Mouse (Mus musculus): ENCODE measurements around the gene Elfn1. TPM values are rescaled to one million over a fixed set of nuclear protein-coding genes. Genes with fewer than 3 reads are reported as not detected.

The Elfn1 gene
- polyA plus RNA-seq, 1 experiment from 2014 or later: 5.1 TPM

DNA sequence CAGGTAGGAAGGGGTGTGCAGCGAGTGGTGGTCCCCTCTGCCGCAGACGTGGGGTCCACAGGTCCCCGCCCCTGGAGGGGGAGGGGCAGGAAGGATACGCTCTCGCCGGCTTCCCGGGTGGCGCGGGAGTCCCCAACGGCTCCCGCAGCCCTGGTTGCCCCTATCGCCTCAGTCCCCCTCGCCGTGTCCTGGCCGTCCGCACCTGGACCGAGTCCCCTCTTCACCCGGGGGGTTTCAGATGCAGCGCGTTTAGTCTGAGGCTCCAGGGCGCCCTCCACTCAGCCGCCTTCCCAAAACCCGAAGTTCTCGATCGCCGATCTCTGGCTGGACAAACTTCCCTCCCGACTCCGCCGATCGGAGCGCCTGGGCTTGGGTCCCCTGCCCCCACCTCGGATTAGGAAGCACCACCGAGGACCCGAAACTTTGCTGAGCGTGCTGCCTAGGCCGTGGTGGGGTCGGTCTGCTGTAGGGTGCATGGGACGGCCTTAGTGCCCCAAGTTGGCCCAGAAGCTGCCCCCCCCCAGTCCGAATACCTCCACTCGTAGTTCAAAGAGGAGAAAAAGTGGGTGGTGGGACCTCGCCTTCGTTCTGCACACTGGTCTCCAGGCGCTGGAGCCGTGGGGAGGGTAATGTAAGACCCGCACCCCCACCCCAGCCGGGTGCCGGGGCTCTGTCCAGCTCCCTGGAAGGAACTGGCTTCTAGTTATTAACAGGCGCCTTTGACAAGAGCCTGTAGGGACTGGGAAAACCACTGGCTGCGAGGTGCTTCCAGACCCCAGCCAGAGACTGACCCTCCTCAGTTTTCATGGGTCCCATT, 1.3 kb downstream of the Elfn1 start:
- WGBS: under 1% methylated on average over 49 of the region's 50 CpGs
- H3K4me3 ChIP-seq (ENCODE audit: low read depth, low read length): peak overlapping the region; percentile 62
- H3K4me2 ChIP-seq (ENCODE audit: low read depth, low read length): peak overlapping the region; percentile 94
- ATAC-seq (ENCODE audit: low read depth): no peak
- H3K36me3 ChIP-seq (ENCODE audit: control insufficient read depth, insufficient read depth, low read length): no peaks in the 10 kb centered on the region
- H3K27ac ChIP-seq (ENCODE audit: low read depth, low read length): no peak overlapping the region
- H3K9ac ChIP-seq (replicated peaks; ENCODE audit: low read depth, low read length): peak overlapping the region; percentile 90
- peaks cover 18% of the 10 kb centered on the region for H3K27me3 ChIP-seq (ENCODE audit: control insufficient read depth, insufficient read depth, low read length)
- H3K9me3 ChIP-seq (ENCODE audit: control insufficient read depth, low read length): no peaks in the 10 kb centered on the region
- peaks cover 39% of the 10 kb centered on the region for H3K4me1 ChIP-seq (ENCODE audit: control insufficient read depth, insufficient read depth, low read length)

DNA sequence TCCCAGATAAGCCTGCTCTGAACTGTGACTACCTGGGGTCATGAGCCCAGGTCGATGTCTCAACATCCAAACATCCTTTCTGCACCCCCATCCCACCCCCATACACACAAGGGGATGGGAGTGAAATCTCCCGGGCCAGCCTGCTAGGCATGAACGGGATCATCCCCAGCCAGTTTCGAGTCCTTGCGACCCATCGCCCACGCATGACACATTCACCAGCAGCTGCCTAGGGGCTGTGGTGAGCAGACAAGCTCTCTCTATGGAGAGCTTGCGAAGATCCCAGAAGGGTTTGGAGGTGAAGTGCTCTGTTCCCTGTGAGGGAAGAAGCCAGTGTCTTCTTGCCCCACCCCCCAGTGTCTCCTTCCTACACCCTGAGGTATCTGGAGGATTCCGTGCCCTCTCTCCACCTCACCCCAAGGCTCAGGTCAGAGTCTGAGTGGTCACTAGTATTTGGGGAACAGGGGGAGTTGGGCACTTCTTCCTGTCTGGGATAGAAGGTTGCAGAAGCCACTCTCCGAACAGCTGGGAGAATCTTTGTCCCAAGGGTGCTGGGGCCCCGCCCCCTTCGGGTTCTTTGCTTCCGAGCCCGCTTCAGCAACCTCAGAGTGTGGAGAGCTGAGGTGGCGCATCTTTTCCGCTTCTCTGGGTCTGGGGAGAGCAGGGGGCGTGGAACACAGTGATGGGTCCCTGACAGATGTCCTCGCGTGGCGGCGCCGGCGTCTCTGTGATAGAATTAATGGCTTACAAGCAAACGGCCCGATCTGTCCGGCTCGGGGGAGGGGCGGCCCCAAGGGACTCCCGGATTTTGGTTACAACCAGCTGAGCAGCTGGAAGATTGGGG, 2.2 kb downstream of the Elfn1 start:
- WGBS: under 1% methylated on average over 29 of the region's 29 CpGs
- peak overlapping the region; percentile 90; the same call in 1 of the 2 replicates for H3K9ac ChIP-seq (replicated peaks; ENCODE audit: low read depth, low read length)
- ATAC-seq (ENCODE audit: low read depth): no peak
- H3K4me1 ChIP-seq (ENCODE audit: control insufficient read depth, insufficient read depth, low read length): peaks cover 39% of the 10 kb centered on the region
- H3K4me3 ChIP-seq (ENCODE audit: low read depth, low read length): peak overlapping the region; percentile 62
- no peak overlapping the region for H3K27ac ChIP-seq (ENCODE audit: low read depth, low read length)
- H3K4me2 ChIP-seq (ENCODE audit: low read depth, low read length): peak overlapping the region; percentile 94
- no peaks in the 10 kb centered on the region for H3K36me3 ChIP-seq (ENCODE audit: control insufficient read depth, insufficient read depth, low read length)
- no peaks in the 10 kb centered on the region for H3K9me3 ChIP-seq (ENCODE audit: control insufficient read depth, low read length)
- peaks cover 21% of the 10 kb centered on the region for H3K27me3 ChIP-seq (ENCODE audit: control insufficient read depth, insufficient read depth, low read length)

GRCm38 (mm10) chr5:139910755-139911300, 3.1 kb downstream of the Elfn1 start:
- Histone ChIP-seq H3K4me2 (ENCODE audit: low read depth, low read length) (peak overlapping the region; percentile 94), H3K36me3 (ENCODE audit: control insufficient read depth, insufficient read depth, low read length) (no peaks in the 10 kb centered on the region), H3K9me3 (ENCODE audit: control insufficient read depth, low read length) (no peaks in the 10 kb centered on the region), H3K4me3 (ENCODE audit: low read depth, low read length) (peak overlapping the region; percentile 62; the same call in 1 of the 2 replicates), H3K4me1 (ENCODE audit: control insufficient read depth, insufficient read depth, low read length) (peaks cover 39% of the 10 kb centered on the region), H3K27me3 (ENCODE audit: control insufficient read depth, insufficient read depth, low read length) (peaks cover 21% of the 10 kb centered on the region), H3K27ac (ENCODE audit: low read depth, low read length) (0 out of 2 replicates have a peak overlapping the region, but pooled peaks have one; percentile 16), H3K9ac (replicated peaks; ENCODE audit: low read depth, low read length) (no peak overlapping the region)
- 20% methylated on average over 3 of the region's 3 CpGs for WGBS
- ATAC-seq (ENCODE audit: low read depth): no peak

GRCm38 (mm10) chr5:139911506-139911905, 3.8 kb downstream of the Elfn1 start:
- Histone ChIP-seq H3K27me3 (ENCODE audit: control insufficient read depth, insufficient read depth, low read length) (peaks cover 21% of the 10 kb centered on the region), H3K9me3 (ENCODE audit: control insufficient read depth, low read length) (no peaks in the 10 kb centered on the region), H3K9ac (replicated peaks; ENCODE audit: low read depth, low read length) (peak overlapping the region; percentile 48; the same call in 1 of the 2 replicates), H3K4me1 (ENCODE audit: control insufficient read depth, insufficient read depth, low read length) (peaks cover 39% of the 10 kb centered on the region), H3K4me3 (ENCODE audit: low read depth, low read length) (peak overlapping the region; percentile 46), H3K4me2 (ENCODE audit: low read depth, low read length) (peak overlapping the region; percentile 94), H3K36me3 (ENCODE audit: control insufficient read depth, insufficient read depth, low read length) (no peaks in the 10 kb centered on the region), H3K27ac (ENCODE audit: low read depth, low read length) (peak overlapping the region; percentile 57)
- 3% methylated on average over 19 of the region's 19 CpGs for WGBS
- ATAC-seq (ENCODE audit: low read depth): 0 out of 2 replicates have a peak, but pooled peaks have one; percentile 5

DNA sequence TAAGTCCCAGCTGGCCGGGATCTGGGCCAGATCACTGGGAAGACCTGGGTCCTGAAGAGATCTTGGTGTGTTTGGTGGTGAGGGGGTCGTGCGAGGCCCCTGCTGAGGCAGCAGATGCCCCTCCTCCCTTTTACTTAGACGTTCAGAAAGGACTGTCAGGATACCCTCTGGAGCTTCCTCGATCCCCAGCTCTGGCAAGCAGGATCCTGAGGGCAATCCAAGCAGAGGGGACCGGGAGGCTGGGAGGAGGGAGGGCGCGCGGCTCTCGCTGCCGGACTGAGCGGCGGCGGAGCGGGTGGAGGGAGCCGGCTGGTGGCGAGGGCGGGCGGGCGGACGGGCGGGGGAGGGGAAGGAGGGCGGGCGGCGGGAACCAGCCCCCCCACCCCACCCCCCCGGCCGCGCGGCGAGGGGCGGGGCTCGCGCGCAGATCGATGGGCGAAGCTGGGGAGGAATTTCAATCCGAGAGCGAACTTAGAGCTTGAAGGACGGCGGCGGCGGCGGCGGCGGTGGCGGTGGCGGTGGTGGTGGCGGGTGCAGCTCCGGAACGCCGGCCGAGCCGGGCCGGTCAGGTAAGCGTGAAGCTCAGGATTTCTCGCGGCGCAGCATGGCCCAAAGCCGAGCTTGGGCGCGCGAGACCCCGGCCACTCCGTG, 4.5 kb downstream of the Elfn1 start:
- Histone ChIP-seq H3K27ac (ENCODE audit: low read depth, low read length) (peak overlapping the region; percentile 57), H3K27me3 (ENCODE audit: control insufficient read depth, insufficient read depth, low read length) (peaks cover 21% of the 10 kb centered on the region), H3K36me3 (ENCODE audit: control insufficient read depth, insufficient read depth, low read length) (no peaks in the 10 kb centered on the region), H3K4me2 (ENCODE audit: low read depth, low read length) (peak overlapping the region; percentile 94), H3K9me3 (ENCODE audit: control insufficient read depth, low read length) (no peaks in the 10 kb centered on the region), H3K4me1 (ENCODE audit: control insufficient read depth, insufficient read depth, low read length) (peaks cover 35% of the 10 kb centered on the region), H3K4me3 (ENCODE audit: low read depth, low read length) (peak overlapping the region; percentile 46), H3K9ac (replicated peaks; ENCODE audit: low read depth, low read length) (peak overlapping the region; percentile 48)
- 1% methylated on average over 28 of the region's 64 CpGs for WGBS
- 0 out of 2 replicates have a peak, but pooled peaks have one; percentile 16 for ATAC-seq (ENCODE audit: low read depth)

DNA sequence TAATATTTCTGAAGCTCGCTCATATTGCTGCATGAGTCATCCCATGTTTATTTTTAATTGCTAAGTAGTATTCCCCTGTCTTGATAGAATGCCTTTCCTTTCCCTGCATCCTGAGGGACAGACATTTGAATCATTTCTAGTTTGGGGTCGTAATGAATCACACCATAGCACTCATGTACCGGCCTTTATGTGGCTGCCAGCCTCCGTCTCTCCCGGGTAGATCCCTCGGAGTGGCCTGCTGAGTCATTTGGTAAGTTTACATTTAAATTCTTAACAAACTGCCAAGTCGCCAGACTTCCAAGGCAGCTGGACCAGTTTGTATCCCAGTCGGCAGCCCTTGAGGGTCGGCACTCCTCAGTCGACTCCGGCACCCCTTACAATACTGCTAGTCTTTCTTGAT, 13.9 kb downstream of the Elfn1 start:
- Histone ChIP-seq H3K27ac (ENCODE audit: low read depth, low read length) (no peak overlapping the region), H3K9me3 (ENCODE audit: control insufficient read depth, low read length) (no peaks in the 10 kb centered on the region), H3K9ac (replicated peaks; ENCODE audit: low read depth, low read length) (no peak overlapping the region), H3K4me3 (ENCODE audit: low read depth, low read length) (no peak overlapping the region), H3K27me3 (ENCODE audit: control insufficient read depth, insufficient read depth, low read length) (0 out of 2 replicates have a peak, but pooled peaks cover 2% of the 10 kb centered on the region), H3K4me1 (ENCODE audit: control insufficient read depth, insufficient read depth, low read length) (no peaks in the 10 kb centered on the region), H3K36me3 (ENCODE audit: control insufficient read depth, insufficient read depth, low read length) (no peaks in the 10 kb centered on the region), H3K4me2 (ENCODE audit: low read depth, low read length) (no peak overlapping the region)
- ATAC-seq (ENCODE audit: low read depth): no peak
- 63% methylated on average over 11 of the region's 11 CpGs for WGBS

DNA sequence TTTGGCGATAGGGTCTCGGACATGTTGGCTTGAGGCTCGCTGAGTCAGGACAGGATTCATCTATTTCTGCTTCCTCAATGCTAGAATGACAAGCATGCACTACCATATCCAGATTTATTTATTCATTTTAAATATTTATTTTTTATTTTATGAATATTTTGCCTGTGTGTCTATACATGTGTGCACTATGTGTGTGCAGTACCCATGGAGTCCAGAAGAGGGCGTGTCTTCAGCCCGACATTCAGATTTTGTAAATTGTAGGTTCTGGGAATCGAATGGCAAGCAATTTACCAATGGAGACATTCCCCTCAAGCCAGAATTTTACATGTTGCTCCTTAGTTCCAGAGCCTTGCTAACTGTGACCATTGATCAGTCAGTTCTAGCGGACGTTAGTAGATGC, 16.1 kb downstream of the Elfn1 start:
- ATAC-seq (ENCODE audit: low read depth): no peak
- Histone ChIP-seq H3K27me3 (ENCODE audit: control insufficient read depth, insufficient read depth, low read length) (no peaks in the 10 kb centered on the region), H3K27ac (ENCODE audit: low read depth, low read length) (no peak overlapping the region), H3K9me3 (ENCODE audit: control insufficient read depth, low read length) (no peaks in the 10 kb centered on the region), H3K4me2 (ENCODE audit: low read depth, low read length) (no peak overlapping the region), H3K4me1 (ENCODE audit: control insufficient read depth, insufficient read depth, low read length) (no peaks in the 10 kb centered on the region), H3K9ac (replicated peaks; ENCODE audit: low read depth, low read length) (no peak overlapping the region), H3K4me3 (ENCODE audit: low read depth, low read length) (no peak overlapping the region), H3K36me3 (ENCODE audit: control insufficient read depth, insufficient read depth, low read length) (no peaks in the 10 kb centered on the region)
- 92% methylated on average over 8 of the region's 8 CpGs for WGBS

DNA sequence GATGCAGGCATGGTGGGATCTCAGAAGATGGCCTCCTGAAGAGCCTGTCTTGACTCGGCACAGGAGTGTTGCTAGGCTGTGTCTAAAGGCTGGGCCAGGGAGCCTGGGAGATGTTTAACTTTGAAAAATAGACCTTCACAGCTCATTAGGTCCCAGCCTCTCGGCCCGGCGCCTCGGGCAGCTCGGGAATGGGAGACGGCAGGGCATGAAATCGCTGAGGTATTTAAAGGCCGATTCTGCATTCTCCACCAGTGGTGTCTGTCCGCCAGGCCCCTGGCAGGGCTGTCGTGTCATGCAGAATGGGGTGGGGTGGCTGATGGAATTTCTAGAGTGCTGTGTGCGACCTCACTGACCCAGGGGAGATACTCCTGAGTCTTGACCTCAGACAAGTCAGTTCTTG, 22.4 kb downstream of the Elfn1 start:
- H3K9me3 ChIP-seq (ENCODE audit: control insufficient read depth, low read length): no peaks in the 10 kb centered on the region
- no peak overlapping the region for H3K9ac ChIP-seq (replicated peaks; ENCODE audit: low read depth, low read length)
- H3K4me1 ChIP-seq (ENCODE audit: control insufficient read depth, insufficient read depth, low read length): peaks cover 21% of the 10 kb centered on the region
- H3K27ac ChIP-seq (ENCODE audit: low read depth, low read length): no peak overlapping the region
- WGBS: 19% methylated on average over 12 of the region's 12 CpGs
- no peaks in the 10 kb centered on the region for H3K36me3 ChIP-seq (ENCODE audit: control insufficient read depth, insufficient read depth, low read length)
- no peak overlapping the region for H3K4me2 ChIP-seq (ENCODE audit: low read depth, low read length)
- H3K4me3 ChIP-seq (ENCODE audit: low read depth, low read length): no peak overlapping the region
- no peak for ATAC-seq (ENCODE audit: low read depth)
- no peaks in the 10 kb centered on the region for H3K27me3 ChIP-seq (ENCODE audit: control insufficient read depth, insufficient read depth, low read length)

Data from neural tube, embryonic 14.5 days (tissue).